Mouse (Mus musculus): ENCODE data around the gene Mrm2. TPM values are rescaled to one million over a fixed set of nuclear protein-coding genes. Genes with fewer than 3 reads are reported as not detected.

Gene Mrm2
- polyA plus RNA-seq, 1 experiment from 2014 or later, result 21.0 TPM

- no peak for ATAC-seq (replicated peaks; ENCODE audit: low FRiP score)
- no peak for DNase-seq (ENCODE audit: low spot score)
- 93% methylated on average over 6 of the region's 6 CpGs for WGBS
- Histone ChIP-seq H3K4me3 (ENCODE audit: low read depth, low read length) (no peak overlapping the region), H3K4me1 (replicated peaks; ENCODE audit: control insufficient read depth, insufficient read depth, low read length) (no peaks in the 10 kb centered on the region), H3K9me3 (ENCODE audit: control insufficient read depth, low read length) (no peaks in the 10 kb centered on the region), H3K4me2 (ENCODE audit: low read depth, low read length, severe bottlenecking) (no peak overlapping the region), H3K36me3 (ENCODE audit: control insufficient read depth, insufficient read depth, low read length) (peaks cover 3% of the 10 kb centered on the region; the same call in 1 of the 2 replicates), H3K9ac (ENCODE audit: low read length) (no peak overlapping the region), H3K27ac (ENCODE audit: low read depth, low read length) (no peak overlapping the region), H3K27me3 (ENCODE audit: control insufficient read depth, insufficient read depth, low read length) (no peaks in the 10 kb centered on the region)
These were observed 20.7 kb upstream of the Mrm2 start for GRCm38 (mm10) chr5:140352352-140352751.

DNA sequence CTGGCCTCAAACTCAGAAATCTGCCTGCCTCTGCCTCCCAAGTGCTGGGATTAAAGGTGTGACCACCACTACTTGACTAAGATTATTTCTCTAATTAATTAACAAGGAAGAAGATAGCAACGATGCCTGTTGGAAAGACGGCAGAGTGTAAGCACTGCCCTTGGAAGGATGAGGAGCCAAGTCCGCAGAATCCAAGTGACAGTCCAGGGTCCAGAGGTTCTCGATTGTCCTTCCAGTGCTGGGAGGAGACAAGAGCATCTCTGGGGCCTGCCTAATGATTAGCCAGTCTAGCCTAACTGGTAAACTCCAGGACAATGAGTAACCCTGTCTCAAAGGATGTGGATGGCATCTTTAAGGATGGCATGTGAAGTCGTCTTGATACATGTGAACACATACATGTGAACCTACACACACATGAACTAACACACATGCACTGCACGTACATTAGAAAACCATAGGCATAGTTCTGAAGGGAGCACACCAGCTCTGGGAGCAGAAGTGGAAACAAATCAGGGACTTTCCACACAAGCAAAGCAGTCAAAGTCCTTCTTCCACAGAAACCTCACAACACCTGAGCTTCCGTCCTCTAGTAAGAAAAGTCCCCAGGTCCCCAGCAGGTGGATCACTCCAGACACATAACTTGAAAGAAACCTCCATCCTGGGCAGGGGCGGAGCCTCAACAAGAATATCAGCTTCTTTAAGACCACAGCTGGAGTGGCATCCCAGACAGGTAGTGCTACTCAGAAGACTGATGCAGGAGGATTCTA lies 19.2 kb upstream of the Mrm2 start:
- no peak for ATAC-seq (replicated peaks; ENCODE audit: low FRiP score)
- DNase-seq (ENCODE audit: low spot score), result no peak
- Histone ChIP-seq H3K4me2 (ENCODE audit: low read depth, low read length, severe bottlenecking) (no peak overlapping the region), H3K9ac (ENCODE audit: low read length) (no peak overlapping the region), H3K9me3 (ENCODE audit: control insufficient read depth, low read length) (no peaks in the 10 kb centered on the region), H3K4me3 (ENCODE audit: low read depth, low read length) (no peak overlapping the region), H3K36me3 (ENCODE audit: control insufficient read depth, insufficient read depth, low read length) (peaks cover 3% of the 10 kb centered on the region; the same call in 1 of the 2 replicates), H3K27me3 (ENCODE audit: control insufficient read depth, insufficient read depth, low read length) (no peaks in the 10 kb centered on the region), H3K27ac (ENCODE audit: low read depth, low read length) (no peak overlapping the region), H3K4me1 (replicated peaks; ENCODE audit: control insufficient read depth, insufficient read depth, low read length) (no peaks in the 10 kb centered on the region)
- 92% methylated on average over 8 of the region's 8 CpGs for WGBS

- no peak for ATAC-seq (replicated peaks; ENCODE audit: low FRiP score)
- WGBS, result 95% methylated on average over 9 of the region's 9 CpGs
- no peak overlapping the region for H3K4me2 ChIP-seq (ENCODE audit: low read depth, low read length, severe bottlenecking)
- H3K36me3 ChIP-seq (ENCODE audit: control insufficient read depth, insufficient read depth, low read length), result peaks cover 3% of the 10 kb centered on the region; the same call in 1 of the 2 replicates
- no peak overlapping the region for H3K27ac ChIP-seq (ENCODE audit: low read depth, low read length)
- no peaks in the 10 kb centered on the region for H3K4me1 ChIP-seq (replicated peaks; ENCODE audit: control insufficient read depth, insufficient read depth, low read length)
- no peak overlapping the region for H3K9ac ChIP-seq (ENCODE audit: low read length)
- no peak overlapping the region for H3K4me3 ChIP-seq (ENCODE audit: low read depth, low read length)
- DNase-seq (ENCODE audit: low spot score), result no peak
- H3K9me3 ChIP-seq (ENCODE audit: control insufficient read depth, low read length), result no peaks in the 10 kb centered on the region
- H3K27me3 ChIP-seq (ENCODE audit: control insufficient read depth, insufficient read depth, low read length), result no peaks in the 10 kb centered on the region
These were observed 18.2 kb upstream of the Mrm2 start for GRCm38 (mm10) chr5:140349882-140350281.

DNA sequence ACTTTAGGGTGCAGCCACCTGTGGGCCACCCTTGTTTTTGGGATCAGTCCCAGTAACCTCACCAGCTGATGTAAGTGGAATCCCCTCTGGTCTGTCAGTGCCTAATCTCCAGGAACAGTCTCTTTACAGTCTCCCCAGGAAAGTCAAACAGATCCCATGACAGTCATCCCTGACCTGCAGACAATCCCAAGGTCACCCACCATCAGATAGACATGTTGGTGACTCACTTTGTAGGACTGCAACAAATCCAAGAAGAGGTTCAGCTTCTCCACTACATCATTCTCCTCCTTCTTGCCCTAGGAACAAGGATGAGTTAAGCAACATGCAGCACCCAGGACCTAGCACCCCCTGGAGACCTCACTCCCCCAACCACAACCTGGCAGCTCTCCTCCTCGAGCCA lies 14.4 kb upstream of the Mrm2 start:
- 83% methylated on average over 1 of the region's 1 CpGs for WGBS
- Histone ChIP-seq H3K9me3 (ENCODE audit: control insufficient read depth, low read length) (no peaks in the 10 kb centered on the region), H3K4me2 (ENCODE audit: low read depth, low read length, severe bottlenecking) (no peak overlapping the region), H3K36me3 (ENCODE audit: control insufficient read depth, insufficient read depth, low read length) (no peaks in the 10 kb centered on the region), H3K4me3 (ENCODE audit: low read depth, low read length) (no peak overlapping the region), H3K4me1 (replicated peaks; ENCODE audit: control insufficient read depth, insufficient read depth, low read length) (no peaks in the 10 kb centered on the region), H3K27me3 (ENCODE audit: control insufficient read depth, insufficient read depth, low read length) (no peaks in the 10 kb centered on the region), H3K27ac (ENCODE audit: low read depth, low read length) (no peak overlapping the region), H3K9ac (ENCODE audit: low read length) (no peak overlapping the region)
- no peak for ATAC-seq (replicated peaks; ENCODE audit: low FRiP score)
- no peak for DNase-seq (ENCODE audit: low spot score)

- ATAC-seq (replicated peaks; ENCODE audit: low FRiP score), result no peak
- H3K36me3 ChIP-seq (ENCODE audit: control insufficient read depth, insufficient read depth, low read length), result no peaks in the 10 kb centered on the region
These were observed 13.5 kb upstream of the Mrm2 start for GRCm38 (mm10) chr5:140345244-140345643.

GRCm38 (mm10) chr5:140342880-140343279 lies 11.2 kb upstream of the Mrm2 start:
- ATAC-seq (replicated peaks; ENCODE audit: low FRiP score) (no peak), DNase-seq (ENCODE audit: low spot score) (no peak)
- Histone ChIP-seq H3K4me3 (ENCODE audit: low read depth, low read length) (no peak overlapping the region), H3K27me3 (ENCODE audit: control insufficient read depth, insufficient read depth, low read length) (no peaks in the 10 kb centered on the region), H3K4me2 (ENCODE audit: low read depth, low read length, severe bottlenecking) (no peak overlapping the region), H3K9ac (ENCODE audit: low read length) (no peak overlapping the region), H3K9me3 (ENCODE audit: control insufficient read depth, low read length) (no peaks in the 10 kb centered on the region), H3K36me3 (ENCODE audit: control insufficient read depth, insufficient read depth, low read length) (peaks cover 6% of the 10 kb centered on the region; the same call in 1 of the 2 replicates), H3K4me1 (replicated peaks; ENCODE audit: control insufficient read depth, insufficient read depth, low read length) (no peaks in the 10 kb centered on the region), H3K27ac (ENCODE audit: low read depth, low read length) (no peak overlapping the region)
- WGBS, result 90% methylated on average over 4 of the region's 4 CpGs

More at GRCm38 (mm10) chr5:140345244-140345643, 13.5 kb upstream of the Mrm2 start:
- Histone ChIP-seq H3K27ac (ENCODE audit: low read depth, low read length) (no peak overlapping the region), H3K4me1 (replicated peaks; ENCODE audit: control insufficient read depth, insufficient read depth, low read length) (no peaks in the 10 kb centered on the region), H3K4me2 (ENCODE audit: low read depth, low read length, severe bottlenecking) (no peak overlapping the region), H3K9me3 (ENCODE audit: control insufficient read depth, low read length) (no peaks in the 10 kb centered on the region), H3K9ac (ENCODE audit: low read length) (no peak overlapping the region), H3K27me3 (ENCODE audit: control insufficient read depth, insufficient read depth, low read length) (no peaks in the 10 kb centered on the region), H3K4me3 (ENCODE audit: low read depth, low read length) (no peak overlapping the region)
- no peak for DNase-seq (ENCODE audit: low spot score)
- WGBS, result 90% methylated on average over 4 of the region's 4 CpGs

DNA sequence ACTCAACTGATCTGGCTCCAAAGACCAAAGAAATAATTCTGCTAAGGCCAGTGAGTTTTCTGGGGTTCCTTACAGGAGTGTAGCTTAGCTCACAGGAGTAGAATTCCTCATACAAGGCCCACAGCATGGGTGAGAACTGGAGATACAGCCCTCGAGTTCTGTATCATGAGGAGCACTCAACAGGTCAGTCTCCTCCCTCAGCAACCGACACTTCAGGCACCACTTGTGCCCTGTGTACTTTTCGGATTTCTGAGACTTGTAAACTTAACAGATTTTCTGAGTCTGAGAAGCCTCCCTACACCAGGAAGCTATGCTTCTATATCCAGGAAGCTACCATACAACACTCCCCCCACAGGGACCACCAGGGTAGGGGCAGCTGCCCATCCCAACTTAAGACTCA lies 8.1 kb upstream of the Mrm2 start:
- H3K4me2 ChIP-seq (ENCODE audit: low read depth, low read length, severe bottlenecking), result no peak overlapping the region
- 86% methylated on average over 3 of the region's 3 CpGs for WGBS
- peaks cover 6% of the 10 kb centered on the region; the same call in 1 of the 2 replicates for H3K36me3 ChIP-seq (ENCODE audit: control insufficient read depth, insufficient read depth, low read length)
- no peak overlapping the region for H3K4me3 ChIP-seq (ENCODE audit: low read depth, low read length)
- H3K27ac ChIP-seq (ENCODE audit: low read depth, low read length), result no peak overlapping the region
- no peak overlapping the region for H3K9ac ChIP-seq (ENCODE audit: low read length)
- no peak for DNase-seq (ENCODE audit: low spot score)
- H3K4me1 ChIP-seq (replicated peaks; ENCODE audit: control insufficient read depth, insufficient read depth, low read length), result no peaks in the 10 kb centered on the region
- no peak for ATAC-seq (replicated peaks; ENCODE audit: low FRiP score)
- H3K27me3 ChIP-seq (ENCODE audit: control insufficient read depth, insufficient read depth, low read length), result no peaks in the 10 kb centered on the region
- H3K9me3 ChIP-seq (ENCODE audit: control insufficient read depth, low read length), result no peaks in the 10 kb centered on the region

GRCm38 (mm10) chr5:140338779-140339178 lies 7.1 kb upstream of the Mrm2 start:
- H3K4me3 ChIP-seq (ENCODE audit: low read depth, low read length), result no peak overlapping the region
- no peak overlapping the region for H3K9ac ChIP-seq (ENCODE audit: low read length)
- H3K27ac ChIP-seq (ENCODE audit: low read depth, low read length), result no peak overlapping the region
- H3K9me3 ChIP-seq (ENCODE audit: control insufficient read depth, low read length), result no peaks in the 10 kb centered on the region
- no peaks in the 10 kb centered on the region for H3K27me3 ChIP-seq (ENCODE audit: control insufficient read depth, insufficient read depth, low read length)
- peaks cover 6% of the 10 kb centered on the region; the same call in 1 of the 2 replicates for H3K36me3 ChIP-seq (ENCODE audit: control insufficient read depth, insufficient read depth, low read length)
- ATAC-seq (replicated peaks; ENCODE audit: low FRiP score) (no peak), DNase-seq (ENCODE audit: low spot score) (no peak)
- WGBS, result 96% methylated on average over 4 of the region's 4 CpGs
- H3K4me2 ChIP-seq (ENCODE audit: low read depth, low read length, severe bottlenecking), result no peak overlapping the region
- H3K4me1 ChIP-seq (replicated peaks; ENCODE audit: control insufficient read depth, insufficient read depth, low read length), result no peaks in the 10 kb centered on the region

DNA sequence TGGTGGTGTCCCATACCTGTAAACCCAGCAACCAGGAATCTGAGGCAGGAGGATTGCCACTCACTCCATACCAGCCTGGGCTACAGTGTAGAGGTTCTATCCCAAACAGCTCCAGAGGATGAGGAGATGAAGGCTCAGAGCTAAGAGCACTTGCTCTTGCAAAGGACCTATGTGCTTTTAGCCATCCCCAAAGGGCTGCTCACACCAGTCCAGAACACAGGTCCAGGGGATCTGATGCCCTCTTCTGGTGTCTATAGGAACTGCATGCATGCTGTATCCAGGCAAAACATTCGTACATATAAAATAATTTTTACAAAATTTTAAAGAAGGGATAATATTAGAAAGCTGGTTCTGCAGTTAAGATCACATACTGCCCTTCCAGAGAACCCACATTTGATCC lies 5.0 kb upstream of the Mrm2 start:
- no peak overlapping the region for H3K9ac ChIP-seq (ENCODE audit: low read length)
- DNase-seq (ENCODE audit: low spot score), result no peak
- H3K4me1 ChIP-seq (replicated peaks; ENCODE audit: control insufficient read depth, insufficient read depth, low read length), result 0 out of 2 replicates have a peak, but pooled peaks cover 2% of the 10 kb centered on the region
- ATAC-seq (replicated peaks; ENCODE audit: low FRiP score), result no peak
- peaks cover 6% of the 10 kb centered on the region; the same call in 1 of the 2 replicates for H3K36me3 ChIP-seq (ENCODE audit: control insufficient read depth, insufficient read depth, low read length)
- H3K27ac ChIP-seq (ENCODE audit: low read depth, low read length), result no peak overlapping the region
- no peaks in the 10 kb centered on the region for H3K27me3 ChIP-seq (ENCODE audit: control insufficient read depth, insufficient read depth, low read length)
- 70% methylated on average over 1 of the region's 1 CpGs for WGBS
- H3K4me2 ChIP-seq (ENCODE audit: low read depth, low read length, severe bottlenecking), result no peak overlapping the region
- no peaks in the 10 kb centered on the region for H3K9me3 ChIP-seq (ENCODE audit: control insufficient read depth, low read length)
- H3K4me3 ChIP-seq (ENCODE audit: low read depth, low read length), result no peak overlapping the region

All from forebrain, embryonic 11.5 days (tissue).